Mouse (Mus musculus) MEL (cell line): ENCODE measurements around the gene Ugt1a6b. TPM values are rescaled to one million over a fixed set of nuclear protein-coding genes. Genes with fewer than 3 reads are reported as not detected.
"Not testable (repeated sequence)": the region's sequence is repeated elsewhere in the genome, so short reads cannot be mapped to it uniquely, and the experiment has no call there.

ENCODE experiments used
- DNase-seq: peaks from one replicate; pipeline ENCODE4 v3.0.0; 2011; ENCODE audit warnings: low read depth, low spot score
- H3K27ac ChIP-seq: 2 replicates; pipeline ENCODE4 v1.5.1; 2012; ENCODE audit warnings: low read depth, mild to moderate bottlenecking, control low read depth, low read length, moderate library complexity; ENCODE audit not compliant: control insufficient read depth
- H3K27me3 ChIP-seq, 2 experiments: fragments of 150-350 bp in 1 of 2; sonication (generic) in 1 of 2; 2 replicates each; pipeline ENCODE4 v1.6.1; 2012; ENCODE audit warnings: low read length in 2 of 2, mild to moderate bottlenecking in 2 of 2, improper control_type of control experiment in 1 of 2, moderate library complexity in 1 of 2; ENCODE audit not compliant: insufficient read depth in 2 of 2, control insufficient read depth in 1 of 2
- H3K36me3 ChIP-seq, 2 experiments: 2 replicates each; pipeline ENCODE4 v1.6.1; 2012 to 2014; ENCODE audit warnings: low read length in 2 of 2, improper control_type of control experiment in 1 of 2, inconsistent platforms in 1 of 2, mild to moderate bottlenecking in 1 of 2; ENCODE audit not compliant: insufficient read depth in 2 of 2, control insufficient read depth in 1 of 2
- H3K4me1 ChIP-seq, 2 experiments: fragments of 150-350 bp in 1 of 2; sonication (generic) in 1 of 2; 2 replicates each; pipeline ENCODE4 v1.6.1; 2012; ENCODE audit warnings: low read length in 2 of 2, improper control_type of control experiment in 1 of 2, mild to moderate bottlenecking in 1 of 2; ENCODE audit not compliant: insufficient read depth in 2 of 2, control insufficient read depth in 1 of 2
- H3K4me3 ChIP-seq, 2 experiments: fragments of 150-350 bp in 1 of 2; sonication (generic) in 1 of 2; 2 replicates each; pipeline ENCODE4 v1.5.1; 2012; ENCODE audit warnings: low read depth in 2 of 2, low read length in 2 of 2, mild to moderate bottlenecking in 2 of 2, moderate library complexity in 2 of 2, control low read depth in 1 of 2, improper control_type of control experiment in 1 of 2; ENCODE audit not compliant: control insufficient read depth in 1 of 2, insufficient read depth in 1 of 2
- H3K79me2 ChIP-seq: 2 replicates; pipeline ENCODE4 v1.6.1; 2012; ENCODE audit warnings: mild to moderate bottlenecking, low read length, moderate library complexity; ENCODE audit not compliant: control insufficient read depth, poor library complexity, insufficient read depth
- H3K9ac ChIP-seq: 2 replicates; pipeline ENCODE4 v1.6.1; 2012; ENCODE audit warnings: low read depth, mild to moderate bottlenecking, control low read depth, low read length, moderate library complexity; ENCODE audit not compliant: control insufficient read depth, poor library complexity, severe bottlenecking
- H3K9me3 ChIP-seq: fragments of 150-350 bp; sonication (generic); replicated peaks from 2 replicates; pipeline ENCODE4 v1.6.1; 2012; ENCODE audit warnings: mild to moderate bottlenecking, low read length, improper control_type of control experiment, moderate library complexity; ENCODE audit not compliant: insufficient read depth
- BHLHE40 ChIP-seq: IDR thresholded peaks from 2 replicates; pipeline ENCODE4 v1.6.1; 2012; ENCODE audit warnings: low read depth, mild to moderate bottlenecking, inconsistent platforms, low read length, improper control_type of control experiment, borderline replicate concordance
- CHD1 ChIP-seq: IDR thresholded peaks from 2 replicates; pipeline ENCODE4 v1.6.1; 2012; ENCODE audit warnings: low read depth, mild to moderate bottlenecking, inconsistent platforms, low read length, improper control_type of control experiment
- CHD2 ChIP-seq: IDR thresholded peaks from 2 replicates; pipeline ENCODE4 v1.6.1; 2011; ENCODE audit warnings: low read length, improper control_type of control experiment
- CTCF ChIP-seq, 3 experiments: IDR thresholded peaks in 2 of 3; conservative IDR thresholded peaks in 1 of 3; 2 replicates each; pipeline ENCODE4 v1.5.1; 2011 to 2012; ENCODE audit warnings: low read length in 3 of 3, low read depth in 2 of 3, mild to moderate bottlenecking in 2 of 3, improper control_type of control experiment in 1 of 3, inconsistent platforms in 1 of 3, mixed read lengths in 1 of 3, moderate library complexity in 1 of 3; ENCODE audit not compliant: control insufficient read depth in 1 of 3, insufficient read depth in 1 of 3, poor library complexity in 1 of 3, severe bottlenecking in 1 of 3
- ELF1 ChIP-seq: IDR thresholded peaks from 2 replicates; pipeline ENCODE4 v1.6.1; 2014; ENCODE audit warnings: low read depth, mild to moderate bottlenecking, inconsistent platforms, low read length, improper control_type of control experiment, moderate library complexity
- EP300 ChIP-seq, 2 experiments: IDR thresholded peaks; 2 replicates each; pipeline ENCODE4 v1.6.1; 2011; ENCODE audit warnings: improper control_type of control experiment in 2 of 2, low read length in 2 of 2, low read depth in 1 of 2, mild to moderate bottlenecking in 1 of 2
- ETS1 ChIP-seq: IDR thresholded peaks from 2 replicates; pipeline ENCODE4 v1.6.1; 2012; ENCODE audit warnings: low read depth, mild to moderate bottlenecking, inconsistent platforms, low read length, improper control_type of control experiment, moderate library complexity
- GABPA ChIP-seq: IDR thresholded peaks from 2 replicates; pipeline ENCODE4 v1.6.1; 2012; ENCODE audit warnings: low read depth, mild to moderate bottlenecking, inconsistent platforms, low read length, improper control_type of control experiment, moderate library complexity
- GATA1 ChIP-seq: IDR thresholded peaks from 2 replicates; pipeline ENCODE4 v1.6.1; 2011; ENCODE audit warnings: low read depth, low read length, improper control_type of control experiment
- JUND ChIP-seq: IDR thresholded peaks from 2 replicates; pipeline ENCODE4 v1.6.1; 2011; ENCODE audit warnings: low read depth, mild to moderate bottlenecking, improper control_type of control experiment, low read length
- KAT2A ChIP-seq: conservative IDR thresholded peaks from 2 replicates; pipeline ENCODE4 v1.6.1; 2012; ENCODE audit warnings: low read depth, low read length, improper control_type of control experiment, inconsistent platforms
- MAFK ChIP-seq: IDR thresholded peaks from 2 replicates; pipeline ENCODE4 v1.6.1; 2011; ENCODE audit warnings: low read depth, mild to moderate bottlenecking, low read length, improper control_type of control experiment, borderline replicate concordance
- MEF2A ChIP-seq: IDR thresholded peaks from 2 replicates; pipeline ENCODE4 v1.6.1; 2014; ENCODE audit warnings: low read depth, mild to moderate bottlenecking, inconsistent platforms, low read length, improper control_type of control experiment; ENCODE audit not compliant: poor library complexity, insufficient replicate concordance, severe bottlenecking; ENCODE audit errors: extremely low read depth
- MXI1 ChIP-seq: IDR thresholded peaks from 2 replicates; pipeline ENCODE4 v1.6.1; 2011; ENCODE audit warnings: mild to moderate bottlenecking, low read depth, low read length, improper control_type of control experiment
- MYB ChIP-seq: IDR thresholded peaks from 2 replicates; pipeline ENCODE4 v1.6.1; 2011; ENCODE audit warnings: mild to moderate bottlenecking, low read depth, low read length, improper control_type of control experiment
- MYC ChIP-seq: IDR thresholded peaks from 2 replicates; pipeline ENCODE4 v1.6.1; 2011; ENCODE audit warnings: low read depth, mild to moderate bottlenecking, low read length, improper control_type of control experiment, moderate library complexity
- NRF1 ChIP-seq: IDR thresholded peaks from 2 replicates; pipeline ENCODE4 v1.6.1; 2014; ENCODE audit warnings: low read depth, mild to moderate bottlenecking, inconsistent platforms, low read length, improper control_type of control experiment, moderate library complexity; ENCODE audit not compliant: poor library complexity, insufficient read depth, severe bottlenecking
- POLR2A ChIP-seq, 2 experiments: IDR thresholded peaks; 2 replicates each; pipeline ENCODE4 v1.6.1; 2011 to 2012; ENCODE audit warnings: low read length in 2 of 2, mild to moderate bottlenecking in 2 of 2, control low read depth in 1 of 2, improper control_type of control experiment in 1 of 2, low read depth in 1 of 2, moderate library complexity in 1 of 2; ENCODE audit not compliant: control insufficient read depth in 1 of 2, insufficient read depth in 1 of 2, poor library complexity in 1 of 2
- RCOR1 ChIP-seq: IDR thresholded peaks from 2 replicates; pipeline ENCODE4 v1.6.1; 2012; ENCODE audit warnings: low read depth, mild to moderate bottlenecking, inconsistent platforms, low read length, improper control_type of control experiment
- SMC3 ChIP-seq: IDR thresholded peaks from 2 replicates; pipeline ENCODE4 v1.6.1; 2011; ENCODE audit warnings: low read depth, low read length, improper control_type of control experiment
- TAL1 ChIP-seq: IDR thresholded peaks from 2 replicates; pipeline ENCODE4 v1.6.1; 2012; ENCODE audit warnings: mild to moderate bottlenecking, inconsistent platforms, low read length, moderate library complexity, mixed read lengths
- TBP ChIP-seq: IDR thresholded peaks from 2 replicates; pipeline ENCODE4 v1.8.0; 2011; ENCODE audit warnings: low read depth, low read length, improper control_type of control experiment
- TCF12 ChIP-seq: IDR thresholded peaks from 2 replicates; pipeline ENCODE4 v1.6.1; 2014; ENCODE audit warnings: low read depth, mild to moderate bottlenecking, inconsistent platforms, low read length, improper control_type of control experiment, moderate library complexity
- ZC3H11A ChIP-seq: IDR thresholded peaks from 2 replicates; pipeline ENCODE4 v1.6.1; 2012; ENCODE audit warnings: low read depth, mild to moderate bottlenecking, inconsistent platforms, low read length, improper control_type of control experiment
- ZNF384 ChIP-seq: IDR thresholded peaks from 2 replicates; pipeline ENCODE4 v1.6.1; 2012; ENCODE audit warnings: low read depth, mild to moderate bottlenecking, inconsistent platforms, low read length, improper control_type of control experiment
- polyA plus RNA-seq, 2 experiments: library from polyadenylated mRNA; stranded (reverse) in 1 of 2; unstranded in 1 of 2; fragments of >175 nt in 1 of 2; fragments of >200 nt in 1 of 2; gene quantifications; 2 replicates each; pipeline versions ENCODE4 v1.2.1 to v1.2.4; 2012; ENCODE audit warnings: low replicate concordance in 2 of 2, low read depth in 1 of 2; ENCODE audit not compliant: insufficient read length in 2 of 2, insufficient read depth in 1 of 2, missing spikeins in 1 of 2
- total RNA-seq: library from RNA; depleted of rRNA; stranded (reverse); fragments of 300-350 nt; gene quantifications from 2 replicates; pipeline ENCODE4 v1.2.3, GENCODE M21; 2012

Ugt1a6b gene
- total and polyA plus RNA-seq, 3 experiments = not detected

DNA sequence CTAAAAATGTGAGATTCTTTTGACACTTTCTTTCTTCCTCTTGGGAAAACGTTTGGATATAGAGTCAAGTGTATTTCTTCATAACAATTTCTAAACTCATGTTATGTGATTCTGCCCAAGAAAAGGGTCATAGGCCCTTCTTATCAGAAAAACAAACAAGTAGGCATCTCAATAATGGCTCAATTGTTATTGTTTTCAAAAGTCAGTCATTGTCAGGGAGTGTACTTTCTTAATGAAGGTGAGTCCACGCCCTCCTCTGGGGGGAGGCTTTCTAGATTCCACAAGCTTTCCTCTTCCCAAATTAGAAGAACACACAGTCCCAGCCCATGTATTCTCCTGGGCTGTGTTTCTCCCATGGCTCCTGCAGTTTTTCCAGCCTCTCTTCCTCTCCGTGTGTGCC is 15.5 kb upstream of the Ugt1a6b start, which contains the start of gene Ugt1a8:
Gene Ugt1a8, plus strand, starts transcription at position 301 of the 400 bp plus-strand sequence.
- no peak within 1 kb of the TSS for H3K4me3 ChIP-seq
- no peaks in the 10 kb centered on the region for H3K36me3 ChIP-seq
- TF ChIP-seq KAT2A (no peak), TCF12 (no peak), CHD2 (no peak), CTCF (IDR thresholded peaks at IDR 0.05 in 2 of 3, conservative IDR thresholded peaks at IDR 0.05 in 1 of 3; ENCODE audit: control insufficient read depth in 1 of 3, insufficient read depth in 1 of 3, low read depth in 2 of 3, low read length in 3 of 3, poor library complexity in 1 of 3, severe bottlenecking in 1 of 3) (no peak), NRF1 (no peak), MYB (no peak), MEF2A (no peak), MXI1 (no peak), ETS1 (no peak), GABPA (no peak), TAL1 (no peak), BHLHE40 (no peak), CHD1 (no peak), EP300 (IDR thresholded peaks at IDR 0.05; ENCODE audit: low read depth in 1 of 2, low read length in 2 of 2) (no peak), ELF1 (no peak), TBP (no peak)

GRCm38 (mm10) chr1:88092341-88092740 is 10.7 kb upstream of the Ugt1a6b start:
- TF ChIP-seq BHLHE40 (no peak), POLR2A (IDR thresholded peaks at IDR 0.05; ENCODE audit: control insufficient read depth in 1 of 2, insufficient read depth in 1 of 2, low read depth in 1 of 2, low read length in 2 of 2, poor library complexity in 1 of 2) (no peak), GATA1 (no peak), MYC (no peak), TAL1 (no peak), ZC3H11A (no peak), JUND (no peak), NRF1 (no peak), RCOR1 (no peak), ZNF384 (no peak), SMC3 (no peak), MYB (no peak), MAFK (no peak), TCF12 (no peak)
- no peak for DNase-seq
- no peaks in the 10 kb centered on the region for H3K79me2 ChIP-seq
- H3K27ac ChIP-seq = no peak overlapping the region
- no peak overlapping the region for H3K4me3 ChIP-seq
- H3K9ac ChIP-seq = no peak overlapping the region
- peaks cover 3 to 4% of the 10 kb centered on the region in 2 experiments; a peak in 3 of 4 replicates for H3K27me3 ChIP-seq
- H3K4me1 ChIP-seq = no peaks in the 10 kb centered on the region
- H3K36me3 ChIP-seq = no peaks in the 10 kb centered on the region
- no peaks in the 10 kb centered on the region for H3K9me3 ChIP-seq

More for the DNA sequence above, 15.5 kb upstream of the Ugt1a6b start, which contains the start of gene Ugt1a8:
- no peaks in the 10 kb centered on the region for H3K4me1 ChIP-seq
- no peaks in the 10 kb centered on the region for H3K79me2 ChIP-seq
- peaks cover 3 to 6% of the 10 kb centered on the region in 2 experiments; a peak in 3 of 4 replicates for H3K27me3 ChIP-seq
- H3K9ac ChIP-seq = no peak within 1 kb of the TSS
- no peaks in the 10 kb centered on the region for H3K9me3 ChIP-seq
- DNase-seq = no peak
- H3K27ac ChIP-seq = no peak within 1 kb of the TSS

DNA sequence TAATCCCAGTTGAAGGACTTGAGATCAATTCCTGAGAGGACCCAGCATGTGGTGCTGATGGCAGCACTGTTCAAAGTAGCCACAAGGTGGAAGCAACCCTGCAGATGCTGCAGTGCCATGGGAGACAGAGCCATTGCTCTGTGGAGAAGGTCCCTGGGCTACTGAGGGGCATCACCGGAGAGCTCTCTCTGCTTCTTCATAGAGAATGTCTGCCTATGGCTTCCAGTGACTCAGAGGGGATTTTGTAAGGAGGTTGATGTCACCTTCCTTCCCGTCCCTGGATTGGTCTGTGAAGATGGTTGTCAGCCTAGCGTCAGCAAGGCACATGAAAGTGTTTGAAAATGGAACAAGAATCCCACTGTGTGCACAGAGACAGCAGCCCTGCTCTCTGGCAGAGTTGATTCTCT is 8.8 kb upstream of the Ugt1a6b start:
- DNase-seq, H3K4me3 ChIP-seq, H3K27me3 ChIP-seq, H3K79me2 ChIP-seq, H3K36me3 ChIP-seq, H3K27ac ChIP-seq, H3K4me1 ChIP-seq, H3K9me3 ChIP-seq, H3K9ac ChIP-seq: not testable (repeated sequence)
